Mouse (Mus musculus): ENCODE measurements at regions not wholly inside any gene's neighbourhood (a gene's known extent, or its start where the extent isn't known, plus 50 kb on each side); places are given as distances from the start of the nearest gene placed in this dataset.
A peak's percentile ranks its signal among the peaks of the same experiment; 100 is the strongest.

DNA sequence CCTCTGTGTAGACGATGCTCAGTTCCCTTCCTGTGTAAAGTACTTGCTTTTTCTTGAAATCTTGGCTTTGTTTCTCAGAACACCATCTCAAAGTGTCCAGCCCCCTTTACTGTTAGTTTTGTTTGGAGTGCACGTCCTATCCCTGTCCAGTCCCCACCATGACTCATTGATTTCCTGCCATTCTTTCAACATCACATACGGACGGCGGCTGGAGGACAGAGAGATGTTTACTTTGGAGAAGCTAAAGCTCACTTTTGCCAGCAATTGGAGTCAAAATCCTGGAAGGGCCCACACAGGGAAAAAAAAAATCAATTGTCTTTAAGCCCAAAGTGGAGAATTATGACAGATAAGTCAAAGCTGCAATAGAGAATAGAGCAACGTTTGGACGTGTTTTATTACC, 51.8 kb downstream of the Gm5426 start:
- no peaks in the 10 kb centered on the region for H3K9me3 ChIP-seq (ENCODE audit: control insufficient read depth, low read length)
- H3K4me2 ChIP-seq (ENCODE audit: low read depth, low read length, severe bottlenecking): no peak overlapping the region
- no peaks in the 10 kb centered on the region for H3K36me3 ChIP-seq (ENCODE audit: control insufficient read depth, insufficient read depth, low read length)
- H3K27me3 ChIP-seq (ENCODE audit: control insufficient read depth, insufficient read depth, low read length): no peaks in the 10 kb centered on the region
- no peak overlapping the region for H3K9ac ChIP-seq (ENCODE audit: low read length)
- ATAC-seq (replicated peaks; ENCODE audit: low FRiP score) (no peak), DNase-seq (ENCODE audit: low spot score) (no peak)
- no peak overlapping the region for H3K4me3 ChIP-seq (ENCODE audit: low read depth, low read length)
- 82% methylated on average over 7 of the region's 7 CpGs for WGBS
- H3K27ac ChIP-seq (ENCODE audit: low read depth, low read length): no peak overlapping the region
- H3K4me1 ChIP-seq (replicated peaks; ENCODE audit: control insufficient read depth, insufficient read depth, low read length): no peaks in the 10 kb centered on the region

GRCm38 (mm10) chr10:96190168-96190987, 54.0 kb downstream of the Gm5426 start:
- Histone ChIP-seq H3K4me3 (ENCODE audit: low read depth, low read length) (no peak overlapping the region), H3K9ac (ENCODE audit: low read length) (no peak overlapping the region), H3K4me2 (ENCODE audit: low read depth, low read length, severe bottlenecking) (no peak overlapping the region), H3K9me3 (ENCODE audit: control insufficient read depth, low read length) (no peaks in the 10 kb centered on the region), H3K4me1 (replicated peaks; ENCODE audit: control insufficient read depth, insufficient read depth, low read length) (no peaks in the 10 kb centered on the region), H3K27ac (ENCODE audit: low read depth, low read length) (no peak overlapping the region), H3K27me3 (ENCODE audit: control insufficient read depth, insufficient read depth, low read length) (no peaks in the 10 kb centered on the region), H3K36me3 (ENCODE audit: control insufficient read depth, insufficient read depth, low read length) (no peaks in the 10 kb centered on the region)
- WGBS: 72% methylated on average over 10 of the region's 10 CpGs
- DNase-seq (ENCODE audit: low spot score) (no peak), ATAC-seq (replicated peaks; ENCODE audit: low FRiP score) (no peak)

DNA sequence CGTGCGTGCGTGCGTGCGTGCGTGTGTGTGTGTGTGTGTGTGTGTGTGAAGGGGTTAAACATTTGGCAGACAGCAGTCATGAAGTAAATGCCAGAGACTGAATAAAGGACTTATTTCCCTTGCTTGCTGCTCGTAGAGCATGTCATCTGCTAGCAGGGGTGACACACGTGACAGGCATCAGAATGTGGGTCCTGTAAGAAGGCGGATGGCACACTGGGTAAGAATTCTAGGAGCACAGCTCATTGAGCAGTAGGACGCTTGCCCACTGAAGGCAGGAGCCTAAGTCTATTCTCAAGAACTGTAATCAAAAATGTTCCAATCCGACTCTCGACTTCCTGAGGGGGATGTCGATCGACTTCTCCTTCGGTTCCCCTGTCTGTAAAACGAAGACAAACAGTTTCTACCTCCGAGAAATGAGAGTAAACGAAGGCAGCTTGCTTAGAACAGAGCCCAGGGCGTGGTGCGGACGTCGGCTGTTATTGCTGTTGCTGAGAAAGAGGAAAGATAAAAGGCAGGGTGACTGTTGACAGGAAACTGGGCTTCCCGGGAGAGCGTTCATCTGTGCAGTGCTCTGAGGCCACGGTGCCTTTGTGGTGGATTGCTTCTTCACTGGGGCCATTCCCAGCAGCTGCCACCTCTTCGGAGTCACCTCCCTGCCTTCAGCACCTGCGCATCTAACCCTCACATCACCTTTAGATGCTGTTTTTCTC, 64.7 kb downstream of the Gm5426 start:
- no peaks in the 10 kb centered on the region for H3K36me3 ChIP-seq (ENCODE audit: control insufficient read depth, insufficient read depth, low read length)
- no peak overlapping the region for H3K9ac ChIP-seq (ENCODE audit: low read length)
- no peak overlapping the region for H3K4me3 ChIP-seq (ENCODE audit: low read depth, low read length)
- H3K4me1 ChIP-seq (replicated peaks; ENCODE audit: control insufficient read depth, insufficient read depth, low read length): no peaks in the 10 kb centered on the region
- ATAC-seq (replicated peaks; ENCODE audit: low FRiP score) (no peak), DNase-seq (ENCODE audit: low spot score) (no peak)
- H3K4me2 ChIP-seq (ENCODE audit: low read depth, low read length, severe bottlenecking): no peak overlapping the region
- no peak overlapping the region for H3K27ac ChIP-seq (ENCODE audit: low read depth, low read length)
- H3K27me3 ChIP-seq (ENCODE audit: control insufficient read depth, insufficient read depth, low read length): no peaks in the 10 kb centered on the region
- WGBS: 89% methylated on average over 27 of the region's 27 CpGs
- H3K9me3 ChIP-seq (ENCODE audit: control insufficient read depth, low read length): no peaks in the 10 kb centered on the region

DNA sequence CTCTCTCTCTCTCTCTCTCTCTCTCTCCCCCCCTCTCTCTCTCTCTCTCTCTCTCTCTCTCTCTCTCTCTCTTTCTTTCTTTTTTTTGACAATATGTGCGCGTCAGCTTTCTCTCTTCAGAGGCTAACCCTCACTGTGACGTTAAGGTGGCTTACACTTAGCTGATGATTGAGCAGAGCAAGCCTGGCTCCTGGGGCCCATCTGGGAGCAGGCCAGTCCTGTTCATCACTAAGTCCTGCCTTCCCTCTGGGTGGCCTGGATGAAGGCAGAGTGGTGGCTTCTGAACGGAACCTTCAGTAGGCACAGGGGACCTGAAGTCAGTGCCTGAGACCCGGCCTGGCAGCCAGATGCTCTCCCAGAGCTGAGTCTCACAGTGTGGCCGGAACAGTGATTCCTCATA, 65.5 kb downstream of the Gm5426 start:
- no peaks in the 10 kb centered on the region for H3K4me1 ChIP-seq (replicated peaks; ENCODE audit: control insufficient read depth, insufficient read depth, low read length)
- no peak overlapping the region for H3K27ac ChIP-seq (ENCODE audit: low read depth, low read length)
- no peaks in the 10 kb centered on the region for H3K27me3 ChIP-seq (ENCODE audit: control insufficient read depth, insufficient read depth, low read length)
- no peak overlapping the region for H3K4me3 ChIP-seq (ENCODE audit: low read depth, low read length)
- 82% methylated on average over 6 of the region's 6 CpGs for WGBS
- ATAC-seq (replicated peaks; ENCODE audit: low FRiP score) (no peak), DNase-seq (ENCODE audit: low spot score) (no peak)
- no peaks in the 10 kb centered on the region for H3K9me3 ChIP-seq (ENCODE audit: control insufficient read depth, low read length)
- H3K9ac ChIP-seq (ENCODE audit: low read length): no peak overlapping the region
- no peaks in the 10 kb centered on the region for H3K36me3 ChIP-seq (ENCODE audit: control insufficient read depth, insufficient read depth, low read length)
- H3K4me2 ChIP-seq (ENCODE audit: low read depth, low read length, severe bottlenecking): no peak overlapping the region

- no peak overlapping the region for H3K27ac ChIP-seq (ENCODE audit: low read depth, low read length)
- DNase-seq (ENCODE audit: low spot score) (no peak), ATAC-seq (replicated peaks; ENCODE audit: low FRiP score) (no peak)
- H3K9me3 ChIP-seq (ENCODE audit: control insufficient read depth, low read length): no peaks in the 10 kb centered on the region
- no peaks in the 10 kb centered on the region for H3K27me3 ChIP-seq (ENCODE audit: control insufficient read depth, insufficient read depth, low read length)
- no peaks in the 10 kb centered on the region for H3K4me1 ChIP-seq (replicated peaks; ENCODE audit: control insufficient read depth, insufficient read depth, low read length)
- H3K4me2 ChIP-seq (ENCODE audit: low read depth, low read length, severe bottlenecking): no peak overlapping the region
- no peaks in the 10 kb centered on the region for H3K36me3 ChIP-seq (ENCODE audit: control insufficient read depth, insufficient read depth, low read length)
- no peak overlapping the region for H3K4me3 ChIP-seq (ENCODE audit: low read depth, low read length)
- no peak overlapping the region for H3K9ac ChIP-seq (ENCODE audit: low read length)
These were observed 66.5 kb downstream of the Gm5426 start for GRCm38 (mm10) chr10:96202871-96203270.

DNA sequence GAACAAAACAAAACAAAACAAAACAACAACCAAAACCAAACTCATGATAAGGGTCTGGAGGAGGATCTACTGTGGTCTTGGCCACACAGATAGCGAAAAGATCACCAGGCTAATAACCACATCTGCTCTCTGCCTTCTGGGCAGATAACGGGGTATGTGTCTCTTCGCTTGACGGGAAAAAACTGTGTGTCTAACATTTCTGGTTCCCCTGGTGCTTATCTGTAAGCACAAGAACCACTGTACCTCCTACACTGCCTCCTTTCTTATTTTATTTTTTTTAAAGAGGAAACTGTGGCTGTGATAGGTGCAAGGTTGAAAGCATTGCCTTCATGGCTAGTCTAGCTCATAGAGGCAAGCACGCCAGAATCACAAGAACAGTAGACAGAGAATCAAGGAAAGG, 67.8 kb downstream of the Gm5426 start:
- H3K27me3 ChIP-seq (ENCODE audit: control insufficient read depth, insufficient read depth, low read length): no peaks in the 10 kb centered on the region
- H3K36me3 ChIP-seq (ENCODE audit: control insufficient read depth, insufficient read depth, low read length): no peaks in the 10 kb centered on the region
- no peaks in the 10 kb centered on the region for H3K9me3 ChIP-seq (ENCODE audit: control insufficient read depth, low read length)
- no peak overlapping the region for H3K27ac ChIP-seq (ENCODE audit: low read depth, low read length)
- DNase-seq (ENCODE audit: low spot score) (no peak), ATAC-seq (replicated peaks; ENCODE audit: low FRiP score) (no peak)
- H3K4me2 ChIP-seq (ENCODE audit: low read depth, low read length, severe bottlenecking): no peak overlapping the region
- H3K4me1 ChIP-seq (replicated peaks; ENCODE audit: control insufficient read depth, insufficient read depth, low read length): no peaks in the 10 kb centered on the region
- 89% methylated on average over 5 of the region's 5 CpGs for WGBS
- H3K9ac ChIP-seq (ENCODE audit: low read length): no peak overlapping the region
- H3K4me3 ChIP-seq (ENCODE audit: low read depth, low read length): no peak overlapping the region

GRCm38 (mm10) chr10:96209171-96209570, 72.8 kb downstream of the Gm5426 start:
- H3K27me3 ChIP-seq (ENCODE audit: control insufficient read depth, insufficient read depth, low read length): no peaks in the 10 kb centered on the region
- H3K9ac ChIP-seq (ENCODE audit: low read length): no peak overlapping the region
- H3K4me3 ChIP-seq (ENCODE audit: low read depth, low read length): no peak overlapping the region
- ATAC-seq (replicated peaks; ENCODE audit: low FRiP score): no peak
- H3K27ac ChIP-seq (ENCODE audit: low read depth, low read length): no peak overlapping the region
- H3K36me3 ChIP-seq (ENCODE audit: control insufficient read depth, insufficient read depth, low read length): no peaks in the 10 kb centered on the region
- H3K4me1 ChIP-seq (replicated peaks; ENCODE audit: control insufficient read depth, insufficient read depth, low read length): no peaks in the 10 kb centered on the region
- no peaks in the 10 kb centered on the region for H3K9me3 ChIP-seq (ENCODE audit: control insufficient read depth, low read length)
- no peak for DNase-seq (ENCODE audit: low spot score)
- WGBS: 83% methylated on average over 5 of the region's 5 CpGs
- no peak overlapping the region for H3K4me2 ChIP-seq (ENCODE audit: low read depth, low read length, severe bottlenecking)

DNA sequence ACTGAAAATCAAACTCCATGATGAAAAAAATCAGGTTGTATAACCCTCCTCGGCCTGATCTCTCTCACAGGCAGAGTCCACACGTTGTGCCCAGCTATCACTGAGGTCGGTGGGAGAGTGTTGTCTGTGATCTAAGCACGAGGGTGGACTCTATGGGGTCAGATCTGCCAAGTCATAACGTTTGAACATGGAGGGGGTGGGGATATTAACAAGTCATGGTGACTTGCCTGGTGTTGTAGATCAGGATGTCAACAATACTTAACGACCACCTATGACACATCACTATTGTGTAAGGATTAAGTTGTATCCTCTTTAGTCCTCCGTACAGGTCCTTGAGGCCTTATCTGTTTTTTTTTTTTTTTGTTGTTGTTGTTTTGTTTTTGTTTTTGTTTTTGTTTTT, 74.8 kb downstream of the Gm5426 start:
- ATAC-seq (replicated peaks; ENCODE audit: low FRiP score): no peak
- Histone ChIP-seq H3K27me3 (ENCODE audit: control insufficient read depth, insufficient read depth, low read length) (no peaks in the 10 kb centered on the region), H3K9ac (ENCODE audit: low read length) (no peak overlapping the region), H3K4me1 (replicated peaks; ENCODE audit: control insufficient read depth, insufficient read depth, low read length) (no peaks in the 10 kb centered on the region), H3K4me3 (ENCODE audit: low read depth, low read length) (no peak overlapping the region), H3K9me3 (ENCODE audit: control insufficient read depth, low read length) (no peaks in the 10 kb centered on the region), H3K36me3 (ENCODE audit: control insufficient read depth, insufficient read depth, low read length) (no peaks in the 10 kb centered on the region), H3K4me2 (ENCODE audit: low read depth, low read length, severe bottlenecking) (no peak overlapping the region), H3K27ac (ENCODE audit: low read depth, low read length) (no peak overlapping the region)
- peak; percentile 0 for DNase-seq (ENCODE audit: low spot score)
- 74% methylated on average over 7 of the region's 7 CpGs for WGBS

GRCm38 (mm10) chr10:96213876-96214275, 77.5 kb downstream of the Gm5426 start:
- Histone ChIP-seq H3K4me1 (replicated peaks; ENCODE audit: control insufficient read depth, insufficient read depth, low read length) (no peaks in the 10 kb centered on the region), H3K4me2 (ENCODE audit: low read depth, low read length, severe bottlenecking) (no peak overlapping the region), H3K4me3 (ENCODE audit: low read depth, low read length) (no peak overlapping the region), H3K9ac (ENCODE audit: low read length) (no peak overlapping the region), H3K36me3 (ENCODE audit: control insufficient read depth, insufficient read depth, low read length) (no peaks in the 10 kb centered on the region), H3K27me3 (ENCODE audit: control insufficient read depth, insufficient read depth, low read length) (no peaks in the 10 kb centered on the region), H3K27ac (ENCODE audit: low read depth, low read length) (no peak overlapping the region), H3K9me3 (ENCODE audit: control insufficient read depth, low read length) (no peaks in the 10 kb centered on the region)
- 2% methylated on average over 10 of the region's 10 CpGs for WGBS
- ATAC-seq (replicated peaks; ENCODE audit: low FRiP score): peak; percentile 84
- peak; percentile 91 for DNase-seq (ENCODE audit: low spot score)

All from forebrain, embryonic 11.5 days (tissue).